Mouse (Mus musculus): Measurements from ENCODE around the gene Nckap5. TPM values are rescaled to one million over a fixed set of nuclear protein-coding genes. Genes with fewer than 3 reads are reported as not detected.

Nckap5 gene
- polyA plus RNA-seq, 1 experiment = not detected

GRCm38 (mm10) chr1:126196937-126197336 is 633.7 kb downstream of the Nckap5 start:
- no peak overlapping the region for H3ac ChIP-seq (ENCODE audit: control insufficient read depth, insufficient read length, low read depth)
- H3K4me3 ChIP-seq (ENCODE audit: insufficient read depth, poor library complexity, severe bottlenecking) = no peak overlapping the region
- H3K27me3 ChIP-seq (ENCODE audit: control insufficient read depth, insufficient read depth, insufficient read length) = no peaks in the 10 kb centered on the region
- H3K36me3 ChIP-seq (ENCODE audit: control insufficient read depth, insufficient read depth) = no peaks in the 10 kb centered on the region
- no peak for TF ChIP-seq MYOD1 (IDR thresholded peaks at IDR 0.05; ENCODE audit: control insufficient read depth, insufficient read length, low read depth)
- no peak for TF ChIP-seq CEBPB (IDR thresholded peaks at IDR 0.05; ENCODE audit: low read depth)
- no peak for TF ChIP-seq MAX (IDR thresholded peaks at IDR 0.05)
- TF ChIP-seq USF1 (IDR thresholded peaks at IDR 0.05; ENCODE audit: low read depth) = no peak
- TF ChIP-seq CTCF (IDR thresholded peaks at IDR 0.05; ENCODE audit: control insufficient read depth, insufficient read depth, insufficient read length) = no peak
- no peak for TF ChIP-seq FOSL1 (IDR thresholded peaks at IDR 0.05; ENCODE audit: insufficient read depth, low read length, poor library complexity, severe bottlenecking)
- H3K79me3 ChIP-seq (ENCODE audit: low read depth) = no peaks in the 10 kb centered on the region
- H3K79me2 ChIP-seq (ENCODE audit: control insufficient read depth, insufficient read depth) = no peaks in the 10 kb centered on the region

- Histone ChIP-seq H3K79me3 (ENCODE audit: low read depth) (no peaks in the 10 kb centered on the region), H3K27me3 (ENCODE audit: control insufficient read depth, insufficient read depth, insufficient read length) (no peaks in the 10 kb centered on the region), H3K4me3 (ENCODE audit: insufficient read depth, poor library complexity, severe bottlenecking) (no peak overlapping the region), H3ac (ENCODE audit: control insufficient read depth, insufficient read length, low read depth) (no peak overlapping the region), H3K36me3 (ENCODE audit: control insufficient read depth, insufficient read depth) (no peaks in the 10 kb centered on the region), H3K79me2 (ENCODE audit: control insufficient read depth, insufficient read depth) (no peaks in the 10 kb centered on the region)
- TF ChIP-seq MAX (IDR thresholded peaks at IDR 0.05) = no peak
- no peak for TF ChIP-seq MYOG (IDR thresholded peaks at IDR 0.05; ENCODE audit: control insufficient read depth, extremely low read depth, insufficient read length)
- TF ChIP-seq CEBPB (IDR thresholded peaks at IDR 0.05; ENCODE audit: low read depth) = no peak
- TF ChIP-seq MYOD1 (IDR thresholded peaks at IDR 0.05; ENCODE audit: control insufficient read depth, insufficient read length, low read depth) = no peak
- no peak for TF ChIP-seq CTCF (IDR thresholded peaks at IDR 0.05; ENCODE audit: control insufficient read depth, insufficient read depth, insufficient read length)
- TF ChIP-seq FOSL1 (IDR thresholded peaks at IDR 0.05; ENCODE audit: insufficient read depth, low read length, poor library complexity, severe bottlenecking) = no peak
- TF ChIP-seq USF1 (IDR thresholded peaks at IDR 0.05; ENCODE audit: low read depth) = no peak
These were observed 640.2 kb downstream of the Nckap5 start for GRCm38 (mm10) chr1:126190353-126190752.

- Histone ChIP-seq H3K79me3 (ENCODE audit: low read depth) (no peaks in the 10 kb centered on the region), H3K79me2 (ENCODE audit: control insufficient read depth, insufficient read depth) (no peaks in the 10 kb centered on the region), H3K36me3 (ENCODE audit: control insufficient read depth, insufficient read depth) (no peaks in the 10 kb centered on the region), H3K4me3 (ENCODE audit: insufficient read depth, poor library complexity, severe bottlenecking) (no peak overlapping the region), H3K27me3 (ENCODE audit: control insufficient read depth, insufficient read depth, insufficient read length) (no peaks in the 10 kb centered on the region), H3ac (ENCODE audit: control insufficient read depth, insufficient read length, low read depth) (no peak overlapping the region)
- TF ChIP-seq USF1 (IDR thresholded peaks at IDR 0.05; ENCODE audit: low read depth) (no peak), CEBPB (IDR thresholded peaks at IDR 0.05; ENCODE audit: low read depth) (no peak), MAX (IDR thresholded peaks at IDR 0.05) (no peak), MYOG (IDR thresholded peaks at IDR 0.05; ENCODE audit: control insufficient read depth, extremely low read depth, insufficient read length) (no peak), FOSL1 (IDR thresholded peaks at IDR 0.05; ENCODE audit: insufficient read depth, low read length, poor library complexity, severe bottlenecking) (no peak), MYOD1 (IDR thresholded peaks at IDR 0.05; ENCODE audit: control insufficient read depth, insufficient read length, low read depth) (no peak), CTCF (IDR thresholded peaks at IDR 0.05; ENCODE audit: control insufficient read depth, insufficient read depth, insufficient read length) (no peak)
These were observed 646.8 kb downstream of the Nckap5 start for GRCm38 (mm10) chr1:126183751-126184150.

- H3K4me3 ChIP-seq (ENCODE audit: insufficient read depth, poor library complexity, severe bottlenecking) = no peak overlapping the region
- H3K79me3 ChIP-seq (ENCODE audit: low read depth) = no peaks in the 10 kb centered on the region
- H3K27me3 ChIP-seq (ENCODE audit: control insufficient read depth, insufficient read depth, insufficient read length) = no peaks in the 10 kb centered on the region
- no peaks in the 10 kb centered on the region for H3K36me3 ChIP-seq (ENCODE audit: control insufficient read depth, insufficient read depth)
- H3ac ChIP-seq (ENCODE audit: control insufficient read depth, insufficient read length, low read depth) = no peak overlapping the region
- H3K79me2 ChIP-seq (ENCODE audit: control insufficient read depth, insufficient read depth) = no peaks in the 10 kb centered on the region
- TF ChIP-seq CTCF (IDR thresholded peaks at IDR 0.05; ENCODE audit: control insufficient read depth, insufficient read depth, insufficient read length) (no peak), CEBPB (IDR thresholded peaks at IDR 0.05; ENCODE audit: low read depth) (no peak), MAX (IDR thresholded peaks at IDR 0.05) (no peak), MYOG (IDR thresholded peaks at IDR 0.05; ENCODE audit: control insufficient read depth, extremely low read depth, insufficient read length) (no peak), FOSL1 (IDR thresholded peaks at IDR 0.05; ENCODE audit: insufficient read depth, low read length, poor library complexity, severe bottlenecking) (no peak)
These were observed 662.0 kb downstream of the Nckap5 start for GRCm38 (mm10) chr1:126168579-126168978.

GRCm38 (mm10) chr1:126168131-126168530 is 662.5 kb downstream of the Nckap5 start:
- H3K27me3 ChIP-seq (ENCODE audit: control insufficient read depth, insufficient read depth, insufficient read length) = no peaks in the 10 kb centered on the region
- no peaks in the 10 kb centered on the region for H3K36me3 ChIP-seq (ENCODE audit: control insufficient read depth, insufficient read depth)
- no peaks in the 10 kb centered on the region for H3K79me2 ChIP-seq (ENCODE audit: control insufficient read depth, insufficient read depth)
- H3K79me3 ChIP-seq (ENCODE audit: low read depth) = no peaks in the 10 kb centered on the region
- no peak for TF ChIP-seq CTCF (IDR thresholded peaks at IDR 0.05; ENCODE audit: control insufficient read depth, insufficient read depth, insufficient read length)
- no peak overlapping the region for H3ac ChIP-seq (ENCODE audit: control insufficient read depth, insufficient read length, low read depth)
- no peak overlapping the region for H3K4me3 ChIP-seq (ENCODE audit: insufficient read depth, poor library complexity, severe bottlenecking)

GRCm38 (mm10) chr1:126167546-126167945 is 663.1 kb downstream of the Nckap5 start:
- H3K79me2 ChIP-seq (ENCODE audit: control insufficient read depth, insufficient read depth) = no peaks in the 10 kb centered on the region
- no peaks in the 10 kb centered on the region for H3K36me3 ChIP-seq (ENCODE audit: control insufficient read depth, insufficient read depth)
- no peak overlapping the region for H3ac ChIP-seq (ENCODE audit: control insufficient read depth, insufficient read length, low read depth)
- H3K79me3 ChIP-seq (ENCODE audit: low read depth) = no peaks in the 10 kb centered on the region
- no peak overlapping the region for H3K4me3 ChIP-seq (ENCODE audit: insufficient read depth, poor library complexity, severe bottlenecking)
- TF ChIP-seq USF1 (IDR thresholded peaks at IDR 0.05; ENCODE audit: low read depth) = no peak
- no peak for TF ChIP-seq MYOG (IDR thresholded peaks at IDR 0.05; ENCODE audit: control insufficient read depth, extremely low read depth, insufficient read length)
- no peak for TF ChIP-seq MYOD1 (IDR thresholded peaks at IDR 0.05; ENCODE audit: control insufficient read depth, insufficient read length, low read depth)
- no peak for TF ChIP-seq CEBPB (IDR thresholded peaks at IDR 0.05; ENCODE audit: low read depth)
- no peak for TF ChIP-seq FOSL1 (IDR thresholded peaks at IDR 0.05; ENCODE audit: insufficient read depth, low read length, poor library complexity, severe bottlenecking)
- TF ChIP-seq MAX (IDR thresholded peaks at IDR 0.05) = no peak
- no peak for TF ChIP-seq CTCF (IDR thresholded peaks at IDR 0.05; ENCODE audit: control insufficient read depth, insufficient read depth, insufficient read length)
- H3K27me3 ChIP-seq (ENCODE audit: control insufficient read depth, insufficient read depth, insufficient read length) = no peaks in the 10 kb centered on the region

Data from C2C12 (cell line).